Mouse (Mus musculus) mammary gland, adult 2 months (tissue): ENCODE measurements around the gene Olfr874. TPM values are rescaled to one million over a fixed set of nuclear protein-coding genes. Genes with fewer than 3 reads are reported as not detected.

ENCODE experiments used
- polyA plus RNA-seq: library from polyadenylated mRNA; depleted of rRNA; stranded (reverse); fragments of >200 nt; gene quantifications from 2 replicates; pipeline ENCODE4 v1.2.3, GENCODE M21; 2012; ENCODE audit warnings: low replicate concordance; rRNA removed

Olfr874 gene
- not detected in 2 replicates for polyA plus RNA-seq

DNA sequence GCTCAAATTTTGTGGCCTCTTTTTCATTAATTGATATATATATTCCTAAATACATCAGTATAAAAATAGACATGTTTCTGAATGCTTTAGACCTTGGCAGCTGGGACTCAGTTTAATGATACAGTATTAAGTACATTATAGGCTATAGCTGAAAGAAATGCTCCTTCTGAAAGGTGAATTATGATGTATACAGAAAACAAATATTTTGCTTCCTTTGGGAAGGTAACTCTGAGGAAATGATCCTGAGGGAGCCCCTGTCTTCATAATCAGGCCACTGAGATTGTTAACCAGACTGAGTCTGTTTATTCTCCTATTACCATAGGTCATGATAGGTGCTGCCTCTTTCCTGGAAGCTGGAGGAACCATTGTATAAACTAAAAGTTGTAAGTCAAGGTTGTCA, at the start of gene Olfr874:
TSS of gene Olfr874 (plus strand) at position 301 of the 400 bp plus-strand sequence.

DNA sequence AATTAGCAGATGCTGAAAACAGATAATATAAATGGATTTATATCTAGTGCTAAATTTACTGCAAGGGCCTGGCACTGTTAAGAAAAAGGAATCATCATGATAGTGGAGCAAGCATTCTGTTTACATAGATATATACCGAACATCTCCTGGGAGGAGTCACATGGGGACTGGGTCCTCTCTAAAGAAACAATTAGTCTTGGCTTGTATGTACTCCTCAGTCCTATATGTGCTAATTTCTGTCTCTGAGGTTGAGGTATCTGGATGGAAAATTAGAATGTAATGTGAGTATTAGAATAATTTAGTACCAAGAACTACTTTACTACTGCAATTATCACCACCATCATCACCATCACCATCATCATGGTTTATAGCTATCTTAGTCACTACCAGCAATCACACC, 28.8 kb upstream of the Olfr874 start, which contains the start of gene Olfr160:
TSS of gene Olfr160 (minus strand) at position 101 of the 400 bp plus-strand sequence.

DNA sequence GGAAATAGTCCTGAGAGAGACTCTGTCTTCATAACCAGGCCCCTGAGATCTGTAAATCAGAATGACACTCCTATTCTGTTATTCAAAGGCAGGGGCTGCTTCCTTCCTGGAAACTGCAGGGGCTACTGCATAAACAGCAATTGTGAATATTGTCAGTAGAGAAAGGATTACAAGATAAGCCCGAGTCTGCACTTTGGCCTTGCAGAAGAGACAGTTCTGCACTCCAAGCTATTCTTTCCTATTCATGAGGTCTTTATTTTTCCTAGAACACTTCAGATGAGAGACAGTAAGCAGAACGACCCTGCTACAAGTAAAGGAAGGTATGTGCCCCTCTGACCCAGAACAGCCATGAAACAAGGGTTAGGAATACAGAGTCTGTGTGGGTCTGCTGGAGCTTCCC, 26.9 kb downstream of the Olfr874 start, which contains the start of gene Olfr875:
TSS of gene Olfr875 (plus strand) at position 99 of the 400 bp plus-strand sequence.

Other genes with a start within 250 kb of the Olfr874 start
- 59.3 and 80.1 TPM in 2 replicates for gene Esam, start 217.0 kb upstream of the Olfr874 start, polyA plus RNA-seq
- gene Vsig2, start 205.9 kb upstream of the Olfr874 start, polyA plus RNA-seq: 12.1 and 19.5 TPM in 2 replicates
- 3.0 and 8.3 TPM in 2 replicates for gene Nrgn, start 192.2 kb upstream of the Olfr874 start, polyA plus RNA-seq
- gene Siae, start 189.4 kb upstream of the Olfr874 start, polyA plus RNA-seq: 6.1 and 17.9 TPM in 2 replicates
- gene Spa17, start 131.4 kb upstream of the Olfr874 start, polyA plus RNA-seq: 0.70 TPM in 1 of 2 replicates, not detected in the other
- 32.2 and 57.9 TPM in 2 replicates for gene Tbrg1, start 87.8 kb upstream of the Olfr874 start, polyA plus RNA-seq
- 0.46 TPM in 1 of 2 replicates, not detected in the other for gene Panx3, start 75.9 kb upstream of the Olfr874 start, polyA plus RNA-seq
- gene Olfr160, start 28.9 kb upstream of the Olfr874 start, polyA plus RNA-seq: not detected in 2 replicates
- not detected in 2 replicates for gene Olfr875, start 26.8 kb downstream of the Olfr874 start, polyA plus RNA-seq
- gene Olfr876, start 57.9 kb downstream of the Olfr874 start, polyA plus RNA-seq: not detected in 2 replicates
- gene Olfr877, start 109.2 kb downstream of the Olfr874 start, polyA plus RNA-seq: 0.17 TPM in 1 of 2 replicates, not detected in the other
- not detected in 2 replicates for gene Olfr145, start 151.6 kb downstream of the Olfr874 start, polyA plus RNA-seq
- gene Olfr878, start 172.7 kb downstream of the Olfr874 start, polyA plus RNA-seq: not detected in 2 replicates
- not detected in 2 replicates for gene Olfr881, start 246.7 kb downstream of the Olfr874 start, polyA plus RNA-seq